Mouse (Mus musculus): ENCODE measurements around the gene Pign.

Gene Pign

DNA sequence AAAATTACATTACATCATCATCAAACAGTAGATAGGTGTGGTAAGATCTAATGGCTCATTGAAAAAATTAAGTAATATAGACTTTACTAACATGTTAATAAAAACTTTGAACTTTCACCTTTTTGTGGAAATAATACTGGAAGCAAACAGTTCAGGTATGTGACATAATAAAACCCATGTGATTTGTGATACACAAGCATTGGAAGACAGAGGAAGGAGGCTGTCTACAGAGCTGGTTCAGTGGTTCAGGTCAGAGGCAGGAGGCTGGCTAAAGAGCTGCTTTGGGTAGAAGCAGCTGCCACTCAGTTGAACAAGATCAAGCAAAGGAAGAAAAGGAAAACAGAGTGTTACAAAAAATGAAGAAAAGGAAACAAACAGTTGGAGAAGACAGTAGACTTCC lies 107.4 kb downstream of the Pign start:
- no peak for DNase-seq

DNA sequence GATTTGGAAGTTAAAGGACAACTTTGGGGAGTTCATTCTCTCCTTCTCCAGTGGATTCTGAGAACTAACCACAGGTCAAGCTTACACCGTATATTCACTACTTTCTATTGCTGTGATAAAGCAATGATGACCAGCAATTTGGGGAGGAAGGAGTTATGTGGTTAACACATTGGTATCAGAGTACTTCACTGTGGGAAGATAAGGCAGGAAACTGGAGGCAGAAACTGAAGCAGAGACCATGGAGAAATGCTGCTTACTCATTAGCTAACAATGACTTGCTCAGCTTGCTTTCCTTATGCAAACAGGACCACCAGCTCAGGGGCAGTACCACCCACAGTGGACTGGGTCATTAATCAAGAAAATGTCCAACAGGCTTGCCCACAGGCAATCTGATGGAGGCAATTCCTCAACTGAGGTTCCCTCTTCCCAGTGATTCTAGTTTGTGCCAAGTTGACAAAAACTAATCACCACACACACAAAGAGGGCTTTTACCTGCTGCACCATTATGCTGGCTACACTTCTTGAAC lies 108.2 kb downstream of the Pign start:
- DNase-seq, result no peak

DNA sequence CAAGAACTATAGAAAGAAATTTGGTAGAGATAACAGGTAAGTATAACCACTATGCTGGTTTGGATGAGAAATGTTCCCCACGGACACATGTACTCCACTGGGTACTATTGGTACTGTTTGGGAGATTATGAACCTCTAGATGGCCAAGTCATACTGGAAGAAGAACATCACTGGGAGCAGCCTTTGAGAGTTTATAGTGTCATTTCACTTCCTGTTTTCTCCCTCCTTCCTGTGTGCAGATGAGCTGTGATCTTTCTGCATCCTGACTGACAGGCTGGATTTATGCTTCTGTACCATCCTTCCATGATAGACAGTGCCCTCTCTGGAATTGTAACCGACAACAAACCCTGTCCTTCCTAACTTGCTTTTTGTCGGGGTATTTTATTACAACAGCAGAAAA lies 110.3 kb downstream of the Pign start:
- no peak for DNase-seq

DNA sequence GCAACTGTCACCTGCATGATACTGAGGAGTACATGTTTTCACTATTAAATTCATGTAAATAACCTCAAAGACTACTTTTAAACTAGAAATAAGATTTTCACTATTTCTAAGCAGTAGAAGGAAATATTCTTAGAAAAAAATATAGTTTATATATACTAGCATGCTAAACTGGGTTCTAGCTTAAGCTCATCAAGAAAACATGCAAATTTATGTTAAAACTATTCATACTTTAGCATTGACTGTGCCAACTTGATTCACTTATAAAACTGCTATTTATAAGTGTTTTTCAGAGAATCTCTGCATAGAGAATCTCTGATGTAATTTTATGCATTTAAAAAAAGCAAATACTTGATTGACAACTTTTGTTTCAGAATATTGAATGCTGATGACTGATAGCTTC lies 113.3 kb downstream of the Pign start:
- no peak for DNase-seq

DNA sequence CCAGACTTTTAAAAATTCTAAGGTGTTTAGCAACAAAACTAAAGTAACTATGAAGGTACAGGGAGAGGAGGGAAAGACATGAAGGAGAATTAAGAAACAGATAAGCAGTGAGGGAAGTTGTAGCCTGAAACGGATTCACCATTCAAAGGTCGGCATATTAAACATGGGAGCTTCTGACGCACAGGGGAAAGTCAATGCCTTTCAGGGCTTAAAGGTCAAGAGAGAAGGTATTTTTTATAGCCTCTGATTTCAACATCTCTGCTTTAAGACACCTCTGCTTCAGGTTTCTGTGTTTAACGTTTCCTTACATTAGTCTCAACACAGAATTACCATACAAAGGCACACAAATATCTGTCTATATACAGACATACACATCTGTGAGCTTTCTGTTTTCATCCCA lies 113.8 kb downstream of the Pign start:
- DNase-seq, result no peak

DNA sequence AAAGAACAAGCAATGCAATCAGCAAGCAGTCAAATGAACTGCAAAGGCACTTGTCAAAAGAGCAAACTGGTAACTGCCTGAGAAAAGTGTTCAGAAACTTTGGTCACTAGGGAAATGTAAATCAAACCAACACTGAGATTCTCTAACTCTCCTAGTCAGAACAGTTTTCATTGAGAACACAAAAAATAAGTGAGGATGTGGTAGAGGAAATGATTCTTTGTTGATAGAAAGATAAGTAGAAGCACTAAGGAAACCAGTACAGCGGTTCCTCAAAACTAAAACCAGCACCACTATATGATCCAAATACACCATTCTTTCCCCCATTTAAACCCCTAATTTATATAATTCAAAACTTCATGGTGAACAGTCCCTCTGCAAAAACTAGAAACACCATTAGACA lies 120.4 kb downstream of the Pign start:
- DNase-seq, result no peak

DNA sequence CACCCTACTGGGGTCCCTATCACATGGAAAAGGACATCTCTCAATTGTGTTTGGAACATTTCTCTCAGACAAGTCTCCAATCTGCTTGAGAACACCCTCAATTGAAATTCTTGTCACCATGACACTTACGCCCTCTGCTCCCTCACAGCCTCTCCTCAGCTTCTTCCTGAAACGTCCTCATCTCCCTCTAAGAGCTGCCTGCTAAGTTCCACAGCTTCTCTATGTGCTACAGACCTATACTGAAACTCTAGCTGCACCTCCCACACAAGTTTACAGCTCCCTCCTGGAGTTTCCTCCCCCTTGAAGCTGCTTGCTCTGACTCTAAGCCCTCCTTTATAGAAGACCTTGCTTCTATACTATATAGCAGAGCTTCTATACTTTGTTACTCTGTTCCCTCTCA lies 139.7 kb downstream of the Pign start:
- DNase-seq, result no peak

DNA sequence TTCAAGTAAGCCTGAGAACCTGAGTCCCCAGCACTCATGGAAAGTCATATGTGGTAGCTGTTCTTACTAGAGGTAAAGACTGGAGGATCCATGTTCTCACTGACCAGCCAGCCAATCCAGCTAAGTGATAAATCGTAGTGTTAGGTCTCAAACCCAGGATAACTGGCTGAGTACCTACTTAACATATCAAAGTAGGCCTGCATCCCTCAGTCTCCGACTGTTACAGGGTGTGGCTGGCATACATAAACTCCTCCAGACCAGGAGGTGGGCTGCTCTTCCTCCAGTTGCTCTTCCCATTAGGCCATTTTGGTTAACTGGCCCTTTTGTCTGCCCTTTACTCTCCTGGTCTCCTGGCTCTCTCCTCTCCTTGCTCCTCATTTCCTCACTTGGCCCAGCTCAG lies 141.2 kb downstream of the Pign start:
- no peak for DNase-seq

DNA sequence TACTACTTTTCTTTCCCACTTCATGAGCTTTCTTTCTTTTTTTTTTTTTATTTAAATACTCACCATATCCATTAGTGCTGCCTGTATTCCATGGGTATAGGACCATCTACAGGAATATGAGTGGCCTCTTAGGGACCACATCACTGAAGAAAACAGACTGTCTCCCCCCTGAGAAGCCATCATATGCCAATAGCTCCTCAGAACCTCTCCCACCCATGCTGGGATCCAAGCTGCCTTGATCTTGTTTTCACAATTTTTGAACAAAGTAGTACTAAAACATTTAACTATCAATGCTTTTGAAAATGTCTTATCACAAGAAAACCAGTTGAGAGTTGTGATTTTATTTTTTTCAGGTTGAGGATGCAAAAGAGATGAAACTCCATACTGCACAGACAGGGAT lies 145.4 kb downstream of the Pign start:
- DNase-seq, result no peak

DNA sequence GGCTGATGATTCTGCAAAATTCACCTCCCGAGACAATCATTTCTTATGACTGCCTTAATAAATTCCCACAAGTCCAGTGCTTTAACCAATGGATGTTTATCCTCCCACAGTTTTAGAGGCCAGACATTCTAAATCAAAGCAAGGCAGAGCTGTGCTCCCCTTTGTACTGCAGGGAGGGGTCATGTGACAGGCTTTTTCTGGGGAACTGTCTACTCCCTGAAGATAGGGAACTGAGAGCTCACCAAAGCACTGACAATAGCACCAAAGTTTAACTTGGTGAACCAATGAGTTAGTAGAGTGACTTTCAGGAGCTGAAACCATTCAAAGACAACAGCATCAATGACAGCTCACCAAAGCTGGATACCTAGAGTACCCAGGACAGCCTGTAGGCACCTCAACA lies 156.4 kb downstream of the Pign start:
- DNase-seq, result no peak

DNA sequence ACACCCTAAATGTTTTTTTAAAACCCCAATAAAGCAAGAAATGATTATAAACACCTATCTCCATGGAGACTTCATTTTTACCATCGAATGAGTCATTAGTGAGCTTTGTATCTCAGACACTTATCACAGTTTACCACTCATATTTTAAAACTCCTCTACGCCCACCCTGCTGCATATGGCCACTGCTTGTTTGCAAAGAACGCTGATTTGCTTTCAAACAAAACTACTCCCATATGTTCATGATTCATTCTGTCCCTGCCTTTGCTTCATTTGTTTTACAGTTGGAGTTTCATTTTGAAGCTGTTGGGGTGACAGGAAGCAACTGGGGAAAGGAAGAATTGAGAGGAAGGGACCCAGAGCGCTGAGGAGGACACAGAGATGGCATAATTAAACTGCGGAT lies 170.9 kb downstream of the Pign start:
- no peak for DNase-seq

DNA sequence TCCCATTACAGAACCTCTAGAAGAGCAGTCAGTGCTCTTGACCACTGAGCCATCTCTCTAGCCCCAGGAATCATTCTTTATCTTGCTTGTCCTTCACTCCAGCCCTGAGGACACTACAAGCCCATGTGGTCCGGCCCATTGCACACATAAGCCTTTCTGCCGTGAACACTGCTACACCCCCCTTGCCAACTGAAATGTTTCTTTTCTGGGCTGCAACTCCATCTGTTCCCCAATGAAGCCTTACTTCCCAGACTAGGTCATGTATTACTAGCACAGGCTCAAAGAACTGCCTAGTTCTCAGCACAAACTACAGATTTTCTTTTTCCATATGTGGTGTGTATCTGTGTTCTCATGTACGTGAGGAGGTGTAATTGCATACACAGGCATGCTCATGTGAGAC lies 174.0 kb downstream of the Pign start:
- DNase-seq, result no peak

DNA sequence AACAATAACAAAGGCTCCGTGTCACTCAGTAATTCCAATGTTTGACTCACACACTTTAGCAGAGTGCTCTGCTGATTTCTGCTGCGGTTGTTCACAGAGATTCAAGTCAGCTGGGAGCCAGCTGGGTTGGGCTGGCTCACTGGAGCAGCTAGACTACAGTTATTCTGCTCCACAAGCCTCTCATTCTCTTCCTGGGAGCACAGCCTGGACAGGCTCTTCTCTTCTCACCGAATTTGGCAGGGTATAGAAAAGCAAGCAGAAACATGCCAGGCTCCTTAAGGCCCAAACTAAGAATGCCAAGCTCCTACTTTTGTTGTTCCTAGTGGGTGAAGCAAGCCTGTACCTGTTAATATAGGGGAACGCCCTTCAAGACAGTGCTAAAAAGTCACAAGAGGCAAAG lies 176.4 kb downstream of the Pign start:
- no peak for DNase-seq

All from cerebellum, adult 11 months (tissue).